Mouse (Mus musculus) spleen, adult 2 months (tissue): Measurements from ENCODE around the gene Gse1. TPM values are rescaled to one million over a fixed set of nuclear protein-coding genes. Genes with fewer than 3 reads are reported as not detected.

ENCODE experiments used
- DNase-seq, 2 experiments: peaks; one replicate each; pipeline versions ENCODE4 v3.0.0 to v3.0.0-alpha.2; 2012 to 2021; ENCODE audit warnings: low spot score in 2 of 2, low read depth in 1 of 2
- H3K27ac ChIP-seq: fragments of 200-500 bp; 2 replicates; pipeline ENCODE4 v1.5.1; 2012; ENCODE audit warnings: low read length, inconsistent platforms; ENCODE audit not compliant: insufficient read depth
- H3K27me3 ChIP-seq: fragments of 200-500 bp; 2 replicates; pipeline ENCODE4 v1.6.1; 2012; ENCODE audit warnings: mild to moderate bottlenecking, moderate library complexity, low read length, inconsistent platforms; ENCODE audit not compliant: control insufficient read depth, insufficient read depth
- H3K36me3 ChIP-seq: fragments of 200-500 bp; 2 replicates; pipeline ENCODE4 v1.6.1; 2012; ENCODE audit warnings: mild to moderate bottlenecking, low read length, inconsistent platforms; ENCODE audit not compliant: control insufficient read depth, insufficient read depth
- H3K4me1 ChIP-seq: fragments of 200-500 bp; 2 replicates; pipeline ENCODE4 v1.6.1; 2011; ENCODE audit warnings: inconsistent platforms; ENCODE audit not compliant: control insufficient read depth, insufficient read depth, insufficient read length
- H3K4me3 ChIP-seq: fragments of 200-500 bp; 2 replicates; pipeline ENCODE4 v1.5.1; 2011; ENCODE audit warnings: mild to moderate bottlenecking, inconsistent platforms; ENCODE audit not compliant: insufficient read depth, insufficient read length; ENCODE audit errors: extremely low read depth
- CTCF ChIP-seq: fragments of 200-500 bp; IDR thresholded peaks from 2 replicates; pipeline ENCODE4 v1.5.1; 2011; ENCODE audit warnings: mild to moderate bottlenecking, inconsistent platforms; ENCODE audit not compliant: insufficient read depth, insufficient read length, insufficient replicate concordance; ENCODE audit errors: extremely low read depth
- POLR2A ChIP-seq: fragments of 200-500 bp; IDR thresholded peaks from 2 replicates; pipeline ENCODE4 v1.6.1; 2011; ENCODE audit warnings: low read depth, low read length, inconsistent platforms
- WGBS: fragments of 180-500 bp; shearing (Covaris S2); methylation state at CpG from one replicate; pipeline ENCODE4 v1.1.7; 2018; 5-methylcytosine and 5-hydroxymethylcytosine counted together
- polyA plus RNA-seq: library from polyadenylated mRNA; depleted of rRNA; stranded (reverse); fragments of >200 nt; gene quantifications from 2 replicates; pipeline ENCODE4 v1.2.3, GENCODE M21; 2012

The Gse1 gene
- polyA plus RNA-seq, 1 experiment, result 39.2 TPM

GRCm38 (mm10) chr8:120261338-120262120, 33.3 kb downstream of the Gse1 start:
- TF ChIP-seq CTCF, result no peak
- no peak for TF ChIP-seq POLR2A
- no peak overlapping the region for H3K4me3 ChIP-seq
- H3K4me1 ChIP-seq, result peaks cover 7% of the 10 kb centered on the region
- no peak overlapping the region for H3K27ac ChIP-seq
- H3K36me3 ChIP-seq, result no peaks in the 10 kb centered on the region
- DNase-seq, result no peak
- 65% methylated on average over 21 of the region's 21 CpGs for WGBS
- no peaks in the 10 kb centered on the region for H3K27me3 ChIP-seq

GRCm38 (mm10) chr8:120263879-120264278, 35.6 kb downstream of the Gse1 start:
- TF ChIP-seq CTCF (no peak), POLR2A (no peak)
- Histone ChIP-seq H3K27me3 (no peaks in the 10 kb centered on the region), H3K4me3 (no peak overlapping the region), H3K27ac (no peak overlapping the region), H3K4me1 (peaks cover 12% of the 10 kb centered on the region), H3K36me3 (no peaks in the 10 kb centered on the region)
- DNase-seq, result no peak
- 87% methylated on average over 5 of the region's 5 CpGs for WGBS

- peak overlapping the region; percentile 24; the same call in 1 of the 2 replicates for H3K4me3 ChIP-seq
- 13% methylated on average over 13 of the region's 13 CpGs for WGBS
- H3K36me3 ChIP-seq, result no peaks in the 10 kb centered on the region
- no peak overlapping the region for H3K27ac ChIP-seq
- H3K4me1 ChIP-seq, result peaks cover 12% of the 10 kb centered on the region
- no peaks in the 10 kb centered on the region for H3K27me3 ChIP-seq
- TF ChIP-seq POLR2A, result no peak
- TF ChIP-seq CTCF, result no peak
- DNase-seq, result peak in 1 of 2 experiments; percentile 33
These were observed 36.2 kb downstream of the Gse1 start for GRCm38 (mm10) chr8:120264388-120264943.

- 6% methylated on average over 16 of the region's 16 CpGs for WGBS
- Histone ChIP-seq H3K27ac (no peak overlapping the region), H3K4me3 (peak overlapping the region; percentile 24; the same call in 1 of the 2 replicates), H3K4me1 (peaks cover 12% of the 10 kb centered on the region), H3K36me3 (no peaks in the 10 kb centered on the region), H3K27me3 (no peaks in the 10 kb centered on the region)
- no peak for TF ChIP-seq POLR2A
- no peak for TF ChIP-seq CTCF
- no peak for DNase-seq
These were observed 36.7 kb downstream of the Gse1 start for GRCm38 (mm10) chr8:120264944-120265453.

GRCm38 (mm10) chr8:120265471-120265870, 37.2 kb downstream of the Gse1 start:
- peaks cover 12% of the 10 kb centered on the region for H3K4me1 ChIP-seq
- DNase-seq, result peak in 1 of 2 experiments; percentile 24
- TF ChIP-seq POLR2A (no peak), CTCF (no peak)
- no peaks in the 10 kb centered on the region for H3K27me3 ChIP-seq
- no peak overlapping the region for H3K4me3 ChIP-seq
- 30% methylated on average over 4 of the region's 4 CpGs for WGBS
- H3K36me3 ChIP-seq, result no peaks in the 10 kb centered on the region
- no peak overlapping the region for H3K27ac ChIP-seq

- DNase-seq, result no peak
- WGBS, result 22% methylated on average over 18 of the region's 19 CpGs
- H3K27me3 ChIP-seq, result no peaks in the 10 kb centered on the region
- H3K4me3 ChIP-seq, result no peak overlapping the region
- H3K4me1 ChIP-seq, result peaks cover 12% of the 10 kb centered on the region
- no peak for TF ChIP-seq POLR2A
- TF ChIP-seq CTCF, result no peak
- H3K36me3 ChIP-seq, result no peaks in the 10 kb centered on the region
- no peak overlapping the region for H3K27ac ChIP-seq
These were observed 40.3 kb downstream of the Gse1 start for GRCm38 (mm10) chr8:120268541-120268980.
